Mouse (Mus musculus) stomach, postnatal 0 days (tissue): ENCODE measurements around the gene Txnrd2. TPM values are rescaled to one million over a fixed set of nuclear protein-coding genes. Genes with fewer than 3 reads are reported as not detected.
A peak's percentile ranks its signal among the peaks of the same experiment; 100 is the strongest.

Source experiments
- ATAC-seq: fragments of 200-750 bp; cut with Nextera tagmentation; 2 replicates; pipeline ENCODE4 v1.8.0; 2017; ENCODE audit not compliant: low FRiP score, low TSS enrichment
- DNase-seq: peaks from one replicate; pipeline ENCODE4 v3.0.0-alpha.2; 2016; ENCODE audit warnings: low spot score
- H3K27ac ChIP-seq: fragments of 300-500 bp; sonication (generic); replicated peaks from 2 replicates; pipeline ENCODE4 v1.5.1; 2014; ENCODE audit warnings: mild to moderate bottlenecking, control low read depth
- H3K27me3 ChIP-seq: fragments of 300-500 bp; sonication (generic); 2 replicates; pipeline ENCODE4 v1.6.1; 2014; ENCODE audit warnings: low read length; ENCODE audit not compliant: control insufficient read depth, insufficient read depth
- H3K36me3 ChIP-seq: fragments of 300-500 bp; sonication (generic); 2 replicates; pipeline ENCODE4 v1.6.1; 2014; ENCODE audit warnings: low read length, mixed read lengths; ENCODE audit not compliant: control insufficient read depth, insufficient read depth
- H3K4me1 ChIP-seq: fragments of 300-500 bp; sonication (generic); replicated peaks from 2 replicates; pipeline ENCODE4 v1.6.1; 2014; ENCODE audit warnings: antibody characterized with exemption; ENCODE audit not compliant: control insufficient read depth, insufficient read depth
- H3K4me2 ChIP-seq: fragments of 300-500 bp; sonication (generic); replicated peaks from 2 replicates; pipeline ENCODE4 v1.6.1; 2014; ENCODE audit warnings: low read depth, mild to moderate bottlenecking, control low read depth, moderate library complexity
- H3K4me3 ChIP-seq: fragments of 300-500 bp; sonication (generic); 2 replicates; pipeline ENCODE4 v1.5.1; 2014; ENCODE audit warnings: low read depth, low read length, control low read depth
- H3K9ac ChIP-seq: fragments of 300-500 bp; sonication (generic); 2 replicates; pipeline ENCODE4 v1.6.1; 2014; ENCODE audit warnings: mild to moderate bottlenecking, low read length, control low read depth, mixed read lengths
- H3K9me3 ChIP-seq: fragments of 300-500 bp; sonication (generic); 2 replicates; pipeline ENCODE4 v1.6.1; 2016; ENCODE audit warnings: low read length; ENCODE audit not compliant: control insufficient read depth
- CTCF ChIP-seq: IDR thresholded peaks from 2 replicates; pipeline ENCODE4 v1.5.1; 2016; ENCODE audit warnings: antibody characterized with exemption, low read depth, mild to moderate bottlenecking, moderate library complexity
- EP300 ChIP-seq: optimal IDR thresholded peaks from 2 replicates; pipeline ENCODE3; 2016; ENCODE audit warnings: antibody characterized with exemption
- WGBS: fragments of 180-500 bp; shearing (Covaris S2); extraction: QIAGEN DNeasy Blood & Tissue Kit; methylation state at CpG from one replicate; pipeline ENCODE4 v1.1.7; 2014; 5-methylcytosine and 5-hydroxymethylcytosine counted together
- polyA plus RNA-seq: library from polyadenylated mRNA; unstranded; fragments of >200 nt; fragmentation: Nextera tagmentation; extraction: Ambion mirVana; gene quantifications from 2 replicates; pipeline ENCODE4 v1.2.1, GENCODE M21; 2015

Txnrd2 gene
- polyA plus RNA-seq, 1 experiment from 2014 or later: 16.2 TPM

- no peak overlapping the region for H3K27ac ChIP-seq
- H3K4me1 ChIP-seq: no peaks in the 10 kb centered on the region
- ATAC-seq (no peak), DNase-seq (no peak)
- no peaks in the 10 kb centered on the region for H3K27me3 ChIP-seq
- TF ChIP-seq CTCF (peak; percentile 33), EP300 (no peak)
- H3K36me3 ChIP-seq: no peaks in the 10 kb centered on the region; the same call in 1 of the 2 replicates
- no peaks in the 10 kb centered on the region for H3K9me3 ChIP-seq
- no peak overlapping the region for H3K9ac ChIP-seq
- H3K4me2 ChIP-seq: no peak overlapping the region
- 75% methylated on average over 6 of the region's 6 CpGs for WGBS
- no peak overlapping the region for H3K4me3 ChIP-seq
These were observed 51.8 kb downstream of the Txnrd2 start for GRCm38 (mm10) chr16:18477996-18478395.

DNA sequence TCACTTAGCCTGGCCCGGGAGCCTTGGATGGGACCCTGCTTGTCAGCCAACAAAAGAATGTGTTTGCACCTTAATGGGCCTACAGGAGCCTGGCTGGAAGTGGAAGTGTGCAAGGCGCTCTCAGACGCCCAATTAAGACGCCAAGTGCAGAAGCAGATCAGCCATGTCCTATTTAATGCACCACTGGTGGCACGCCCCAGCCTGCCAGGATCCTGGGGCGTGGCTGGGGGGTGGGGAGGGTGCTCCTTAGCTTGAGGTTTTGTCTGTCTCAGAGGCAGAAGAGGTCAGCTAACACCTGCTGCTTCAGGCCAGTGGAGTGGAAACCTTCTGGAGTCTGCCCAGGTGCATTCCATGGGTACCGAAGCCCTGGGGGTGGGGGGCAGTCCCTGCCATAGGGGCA, 53.5 kb downstream of the Txnrd2 start:
- H3K9ac ChIP-seq: no peak overlapping the region
- no peaks in the 10 kb centered on the region; the same call in 1 of the 2 replicates for H3K36me3 ChIP-seq
- 53% methylated on average over 7 of the region's 7 CpGs for WGBS
- no peak for DNase-seq
- H3K9me3 ChIP-seq: no peaks in the 10 kb centered on the region
- TF ChIP-seq EP300 (no peak), CTCF (no peak)
- no peak overlapping the region for H3K4me3 ChIP-seq
- no peaks in the 10 kb centered on the region for H3K27me3 ChIP-seq
- H3K4me2 ChIP-seq: no peak overlapping the region
- H3K4me1 ChIP-seq: no peaks in the 10 kb centered on the region
- no peak overlapping the region for H3K27ac ChIP-seq
- no peak for ATAC-seq

DNA sequence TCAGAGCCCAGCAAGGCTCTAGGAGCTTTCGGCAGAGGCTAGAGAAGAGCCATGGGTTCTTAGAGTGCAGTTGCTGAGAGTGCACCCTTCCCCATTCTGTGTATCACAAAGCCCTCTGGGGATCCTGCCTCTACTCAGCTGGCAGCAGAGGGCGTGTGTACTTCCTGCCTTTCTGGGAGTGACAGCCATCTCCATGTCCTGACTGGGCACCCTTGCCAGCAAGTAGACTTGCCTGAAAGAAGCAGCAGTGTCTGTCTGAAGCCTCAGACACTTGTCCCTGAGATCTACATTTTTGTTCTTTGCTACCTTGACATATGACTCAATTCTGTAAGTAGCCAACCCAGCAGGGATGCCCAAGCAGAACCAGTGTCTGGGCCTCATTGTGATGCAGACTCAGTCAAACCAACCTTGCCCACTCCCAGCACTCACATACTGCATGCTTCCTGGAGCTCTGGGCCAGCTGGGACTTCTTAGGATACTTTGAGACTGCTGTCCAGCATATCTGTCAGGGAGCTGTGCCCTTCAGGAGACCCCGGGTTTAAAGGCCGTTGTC, 54.8 kb downstream of the Txnrd2 start:
- ATAC-seq (no peak), DNase-seq (no peak)
- 74% methylated on average over 4 of the region's 4 CpGs for WGBS
- TF ChIP-seq CTCF: peak; percentile 37
- TF ChIP-seq EP300: no peak
- Histone ChIP-seq H3K4me3 (no peak overlapping the region), H3K36me3 (no peaks in the 10 kb centered on the region; the same call in 1 of the 2 replicates), H3K27ac (no peak overlapping the region), H3K27me3 (no peaks in the 10 kb centered on the region), H3K4me1 (no peaks in the 10 kb centered on the region), H3K9ac (no peak overlapping the region), H3K4me2 (no peak overlapping the region), H3K9me3 (no peaks in the 10 kb centered on the region)

DNA sequence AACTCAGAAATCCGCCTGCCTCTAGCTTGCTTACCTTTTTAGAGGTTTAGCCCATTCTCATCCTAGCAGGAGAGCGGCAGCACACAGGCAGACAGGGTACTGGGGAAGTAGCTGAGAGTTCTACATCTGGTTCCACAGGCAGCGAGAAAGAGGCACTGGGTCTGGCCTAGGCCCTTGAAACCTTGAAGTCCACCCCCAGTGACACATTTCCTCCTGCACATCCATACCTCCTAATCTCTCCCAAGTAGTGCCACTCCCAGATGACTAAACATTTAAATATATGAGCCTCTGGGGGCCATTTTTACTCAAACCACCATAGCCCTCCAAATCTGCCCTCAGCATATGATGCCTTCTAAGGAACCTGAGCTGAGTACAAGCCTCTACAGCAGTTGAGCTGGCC, 56.2 kb downstream of the Txnrd2 start:
- ATAC-seq: no peak
- Histone ChIP-seq H3K27me3 (no peaks in the 10 kb centered on the region), H3K36me3 (no peaks in the 10 kb centered on the region; the same call in 1 of the 2 replicates), H3K4me2 (no peak overlapping the region), H3K27ac (no peak overlapping the region), H3K4me1 (no peaks in the 10 kb centered on the region), H3K4me3 (no peak overlapping the region), H3K9me3 (no peaks in the 10 kb centered on the region), H3K9ac (no peak overlapping the region)
- TF ChIP-seq EP300 (no peak), CTCF (no peak)
- WGBS: 90% methylated on average over 3 of the region's 3 CpGs
- no peak for DNase-seq

DNA sequence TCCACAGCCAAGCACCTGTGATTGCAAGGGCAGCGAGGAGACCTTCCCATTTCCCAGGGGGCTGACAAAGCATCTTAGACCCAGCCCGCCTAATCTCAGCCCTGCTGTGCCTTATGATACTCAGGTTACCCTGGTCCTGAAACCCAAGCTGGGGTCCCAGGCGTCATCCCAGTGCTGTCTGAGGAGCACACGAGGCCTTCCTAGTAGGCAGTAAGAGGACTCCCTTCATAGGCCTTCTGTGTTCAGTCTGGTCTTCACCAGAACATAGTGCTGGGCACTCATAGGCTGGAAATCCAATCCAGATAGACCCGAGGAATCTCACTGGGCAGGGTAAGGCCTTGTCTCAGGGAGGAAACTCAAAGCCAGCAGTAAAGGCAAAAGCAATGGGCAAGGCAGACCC, 57.7 kb downstream of the Txnrd2 start:
- no peak for DNase-seq
- no peak for ATAC-seq
- Histone ChIP-seq H3K9me3 (no peaks in the 10 kb centered on the region), H3K4me1 (no peaks in the 10 kb centered on the region), H3K36me3 (no peaks in the 10 kb centered on the region), H3K4me2 (no peak overlapping the region), H3K27me3 (no peaks in the 10 kb centered on the region), H3K27ac (no peak overlapping the region), H3K9ac (no peak overlapping the region), H3K4me3 (no peak overlapping the region)
- 79% methylated on average over 5 of the region's 5 CpGs for WGBS
- TF ChIP-seq CTCF: no peak
- no peak for TF ChIP-seq EP300

DNA sequence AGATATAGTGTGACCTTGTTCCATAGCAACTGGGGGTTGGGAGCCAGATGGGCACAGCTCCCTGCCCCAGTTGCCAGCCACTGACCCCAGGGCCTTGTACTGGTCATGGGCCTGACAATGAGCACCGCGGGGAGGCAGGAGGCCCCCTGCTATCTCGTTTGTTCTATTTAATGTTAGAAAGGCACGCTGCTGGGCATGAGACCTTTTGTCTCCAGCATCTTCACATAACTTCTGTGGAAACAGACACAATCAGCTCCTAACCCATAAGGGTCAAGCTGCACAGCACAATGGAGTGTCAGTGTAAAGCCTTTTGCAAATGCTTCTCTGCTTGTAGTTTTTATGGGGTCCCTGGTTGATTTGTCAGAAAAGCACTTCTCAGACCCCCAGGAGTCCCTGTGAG, 58.2 kb downstream of the Txnrd2 start:
- Histone ChIP-seq H3K4me1 (no peaks in the 10 kb centered on the region), H3K27ac (no peak overlapping the region), H3K9ac (no peak overlapping the region), H3K27me3 (no peaks in the 10 kb centered on the region), H3K36me3 (no peaks in the 10 kb centered on the region), H3K9me3 (no peaks in the 10 kb centered on the region), H3K4me2 (no peak overlapping the region), H3K4me3 (no peak overlapping the region)
- no peak for TF ChIP-seq EP300
- no peak for TF ChIP-seq CTCF
- ATAC-seq (no peak), DNase-seq (no peak)
- 50% methylated on average over 4 of the region's 4 CpGs for WGBS
